Mouse (Mus musculus): ENCODE measurements around the gene Arfgef3.

The Arfgef3 gene

DNA sequence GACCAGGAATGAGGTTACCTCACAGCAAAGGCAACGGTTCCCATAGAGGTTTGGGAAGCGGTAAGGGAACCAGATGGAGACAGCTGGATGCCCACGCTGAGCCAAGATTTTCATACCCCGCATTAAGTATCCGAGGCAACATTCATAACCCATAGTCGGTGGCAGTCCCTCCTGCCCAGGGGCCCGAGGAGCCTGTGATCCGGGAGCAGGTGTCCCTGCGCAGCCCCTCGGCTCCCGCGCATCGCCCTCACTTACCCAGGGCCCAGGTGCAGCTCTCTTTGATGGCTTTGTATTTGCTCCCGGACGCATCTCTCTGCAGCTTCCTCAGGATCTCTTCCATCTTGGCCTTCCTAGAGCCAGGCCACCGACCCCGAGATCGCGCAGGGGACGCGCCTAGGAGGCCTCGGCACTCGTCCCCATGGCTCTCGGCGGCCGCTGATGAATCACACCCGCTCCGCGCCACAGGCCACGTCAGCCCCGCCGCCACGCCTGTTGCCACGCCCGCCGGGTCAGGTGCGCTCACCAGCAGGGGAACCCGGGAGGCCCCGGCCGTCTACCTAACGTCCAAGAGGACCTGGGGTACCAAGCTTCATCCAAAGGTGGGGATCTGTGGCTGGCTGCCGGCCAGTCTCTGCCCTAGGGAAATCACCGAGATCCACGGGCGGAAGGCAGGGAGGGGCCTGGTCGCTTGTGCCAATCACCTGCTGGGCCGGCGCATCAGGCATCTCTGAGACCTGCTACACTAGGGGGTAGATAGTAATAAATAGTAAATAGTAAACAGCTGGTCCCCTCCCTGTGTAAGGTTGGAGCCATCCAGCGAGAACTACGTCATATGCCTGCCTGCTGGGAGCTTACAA, at the start of gene Arfgef3:
Arfgef3 (minus strand) TSS at position 664 of the 857 bp plus-strand sequence.
- DNase-seq = peak; percentile 91

DNA sequence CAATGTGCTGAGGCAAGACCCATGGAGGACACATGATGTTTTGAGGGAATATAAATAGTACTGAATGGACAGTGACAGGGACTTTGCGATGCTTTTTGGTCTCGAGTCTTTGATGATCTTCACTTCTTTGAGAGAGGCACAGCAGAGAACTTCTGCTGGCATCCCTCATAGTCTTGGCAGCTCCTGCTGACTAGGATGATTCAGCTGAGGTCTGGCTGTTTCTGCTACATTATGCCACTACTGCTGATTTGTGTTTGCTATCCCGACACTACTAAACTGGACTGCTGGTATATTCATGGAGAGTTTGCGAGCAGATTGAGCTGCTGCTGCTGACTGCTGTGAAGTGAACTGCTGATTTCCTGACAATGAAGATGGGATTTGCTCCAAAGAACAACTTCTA, 46.3 kb upstream of the Arfgef3 start:
- DNase-seq = peak; percentile 8

DNA sequence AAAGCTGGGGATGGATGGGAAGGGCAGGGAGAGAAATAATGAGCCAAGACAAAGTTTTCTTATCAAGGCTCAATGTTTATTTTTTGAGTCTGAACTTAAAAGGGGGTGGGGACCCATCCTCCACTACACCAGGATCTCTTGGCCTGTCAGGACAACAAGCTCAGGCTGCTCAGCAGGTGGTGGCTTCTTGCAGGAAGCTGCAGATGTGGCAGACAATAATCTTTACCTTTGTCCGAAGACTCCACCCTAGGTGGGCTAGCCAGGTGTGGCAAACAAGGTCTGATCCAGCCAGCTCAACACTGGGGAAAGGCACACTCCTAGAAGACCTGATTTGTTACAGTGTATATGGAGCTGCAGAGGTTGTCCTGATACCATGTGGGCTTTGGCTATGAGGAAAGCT, 44.9 kb upstream of the Arfgef3 start:
- no peak for DNase-seq

DNA sequence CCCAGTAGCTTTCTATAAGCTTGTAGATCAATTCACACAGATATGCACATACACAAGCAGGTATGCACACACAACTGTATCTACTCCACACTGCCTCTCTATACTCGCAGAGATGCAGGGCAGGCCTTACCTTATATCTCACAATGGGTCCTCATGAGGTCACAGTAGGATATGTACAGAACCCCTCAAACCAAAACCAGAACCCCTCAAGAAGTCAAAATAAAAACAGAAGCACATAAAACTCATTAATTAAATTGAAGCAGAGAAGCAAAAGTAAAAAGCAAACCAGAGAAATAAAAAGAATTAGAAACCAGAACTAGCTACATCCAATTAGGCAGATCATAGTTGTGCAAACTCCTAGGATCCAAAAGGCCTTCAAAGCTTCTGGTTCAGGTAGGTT, 42.9 kb upstream of the Arfgef3 start, which contains the start of gene Gm4922:
Gm4922 (minus strand) TSS at position 101 of the 400 bp plus-strand sequence.
- DNase-seq = no peak

DNA sequence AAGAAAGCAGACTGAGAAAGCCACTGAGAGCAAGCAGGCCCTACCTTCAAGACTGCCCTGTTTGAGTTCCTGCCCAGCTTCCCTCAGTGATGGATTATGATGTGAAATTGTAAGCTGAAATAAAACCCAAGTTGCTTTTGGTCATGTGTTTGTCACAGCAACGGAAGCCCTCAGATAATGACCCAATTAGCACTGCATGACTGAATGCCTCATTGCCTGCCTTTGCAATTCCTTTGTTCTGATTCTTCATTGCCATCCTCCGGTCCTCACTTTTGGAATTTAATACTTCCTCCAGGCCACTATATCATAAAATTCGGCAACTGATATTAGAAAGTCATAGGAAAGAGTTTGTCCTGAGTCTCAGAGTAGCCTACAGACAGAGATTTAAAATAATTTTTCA, 33.8 kb upstream of the Arfgef3 start:
- no peak for DNase-seq

DNA sequence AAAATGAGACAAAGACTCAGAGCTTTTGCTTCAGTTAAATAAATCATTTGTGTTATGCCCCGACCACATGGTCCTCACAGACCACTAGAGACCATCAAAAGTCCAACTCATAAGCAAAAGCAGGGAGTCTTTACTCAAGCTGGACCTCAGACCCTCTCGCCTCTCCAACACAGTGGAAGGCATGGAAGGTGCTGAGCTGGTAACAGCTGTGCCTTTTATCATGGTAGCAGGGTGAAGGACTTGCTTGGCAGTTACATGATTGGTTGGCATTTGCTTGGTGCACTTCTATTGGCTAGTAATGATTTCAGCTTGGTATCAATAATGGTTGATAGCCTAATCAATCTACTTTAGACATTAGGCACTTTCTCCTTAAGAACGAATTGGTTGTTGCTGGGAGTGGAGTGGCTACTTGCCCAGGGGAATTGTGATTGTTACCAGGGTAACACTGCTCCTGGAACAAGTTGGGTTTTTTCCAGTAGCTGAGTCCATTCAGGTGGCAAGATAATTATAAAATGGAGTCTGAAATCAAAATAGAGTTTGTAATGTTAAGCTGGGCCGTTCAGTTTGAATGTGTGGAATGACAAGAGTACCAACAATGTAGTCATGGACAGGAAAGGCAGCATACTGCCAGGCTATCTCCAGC, 28.9 kb upstream of the Arfgef3 start:
- DNase-seq = no peak

DNA sequence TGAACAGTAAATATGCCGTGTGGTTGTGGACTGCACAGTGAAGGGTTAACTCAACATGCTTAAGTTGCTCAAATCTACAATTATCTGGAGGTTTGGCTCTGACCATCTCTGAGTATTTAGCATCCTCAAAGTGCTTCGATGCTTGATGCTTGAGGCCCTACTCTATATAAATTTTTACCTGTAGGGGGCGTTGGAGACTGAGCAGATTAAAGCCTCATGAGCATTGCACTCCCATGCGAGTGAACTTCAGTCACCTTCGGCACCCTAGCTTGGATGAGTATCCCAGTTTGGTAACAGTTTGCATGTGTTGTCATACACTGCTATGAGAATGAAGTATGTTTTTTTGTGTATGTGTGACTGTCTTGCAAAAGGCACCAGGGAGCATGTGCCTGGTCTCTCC, 26.2 kb upstream of the Arfgef3 start:
- DNase-seq = no peak

DNA sequence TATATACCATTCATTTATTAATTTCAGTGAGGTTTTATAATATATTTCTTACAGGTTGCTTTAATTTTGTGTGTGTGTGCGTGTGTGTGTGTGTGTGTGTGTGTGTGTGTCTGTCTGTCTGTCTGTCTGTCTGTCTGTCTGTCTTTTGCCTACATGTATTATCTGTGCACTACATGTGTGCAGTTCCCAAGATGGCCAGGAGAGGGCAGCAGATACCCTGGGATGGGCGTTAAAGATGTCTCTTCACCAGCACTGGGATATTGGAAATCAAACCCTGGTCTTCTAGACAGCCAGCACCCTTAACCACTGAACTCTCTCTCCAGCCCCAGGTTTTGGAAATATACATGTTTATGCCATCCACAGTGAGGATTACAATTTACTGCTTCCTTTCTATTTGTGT, 16.5 kb upstream of the Arfgef3 start:
- DNase-seq = no peak

DNA sequence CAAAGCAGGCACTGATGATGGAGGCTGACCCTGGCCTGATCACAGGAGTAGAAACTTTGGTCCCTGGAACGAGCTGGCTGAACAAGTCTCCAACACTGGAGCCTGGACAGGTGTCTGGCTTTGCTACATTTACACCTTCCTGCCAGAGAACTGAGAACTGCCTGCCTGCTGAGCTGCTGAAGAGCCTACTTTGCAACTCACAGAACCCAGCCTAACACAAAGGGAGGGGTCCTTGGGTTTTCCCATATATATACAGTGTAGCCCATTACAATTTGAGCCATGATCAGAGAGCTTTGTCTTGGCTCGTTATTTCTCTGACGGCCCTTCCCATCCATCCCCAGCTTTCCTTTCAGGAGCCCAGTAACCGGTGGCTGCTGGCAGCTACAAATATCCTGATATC, 6.3 kb upstream of the Arfgef3 start:
- DNase-seq = no peak

DNA sequence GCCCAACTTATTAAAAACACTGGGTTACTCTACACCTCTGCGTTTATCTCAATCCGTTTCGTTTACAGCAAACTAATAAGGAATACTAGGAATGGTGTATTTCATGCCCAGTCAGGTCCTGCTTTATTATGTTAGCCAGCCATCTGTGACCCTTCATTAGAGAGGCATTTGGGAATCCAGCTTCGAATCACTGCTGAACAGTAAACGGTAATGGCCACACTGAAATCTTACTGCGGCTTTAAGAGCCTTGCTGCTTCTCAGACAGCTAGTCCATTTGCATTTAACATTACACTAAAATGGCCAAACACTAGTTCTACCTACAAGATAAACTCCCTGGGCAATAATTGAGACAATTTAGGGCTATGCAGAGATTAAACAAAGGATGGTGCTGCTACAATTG, 1.7 kb downstream of the Arfgef3 start:
- DNase-seq = no peak

DNA sequence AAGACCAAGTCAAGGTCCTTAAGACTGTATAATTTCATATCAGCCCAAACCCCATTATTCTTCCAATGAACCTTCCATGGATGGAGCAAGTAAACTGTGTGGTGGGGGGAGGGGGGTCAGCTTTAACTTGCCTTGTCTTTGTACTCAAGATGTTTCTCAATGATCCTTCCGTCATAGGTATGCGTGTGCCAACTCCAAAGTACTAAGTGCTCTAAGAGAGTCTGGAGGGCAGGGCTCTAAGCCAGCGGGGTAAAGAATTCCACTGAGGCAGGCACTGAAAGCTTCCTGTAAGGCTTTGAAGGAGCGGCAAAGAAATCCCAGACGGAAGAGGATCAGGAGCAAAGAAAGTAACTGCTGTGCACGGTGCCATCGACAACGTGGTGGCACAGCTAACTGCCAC, 2.7 kb downstream of the Arfgef3 start:
- no peak for DNase-seq

DNA sequence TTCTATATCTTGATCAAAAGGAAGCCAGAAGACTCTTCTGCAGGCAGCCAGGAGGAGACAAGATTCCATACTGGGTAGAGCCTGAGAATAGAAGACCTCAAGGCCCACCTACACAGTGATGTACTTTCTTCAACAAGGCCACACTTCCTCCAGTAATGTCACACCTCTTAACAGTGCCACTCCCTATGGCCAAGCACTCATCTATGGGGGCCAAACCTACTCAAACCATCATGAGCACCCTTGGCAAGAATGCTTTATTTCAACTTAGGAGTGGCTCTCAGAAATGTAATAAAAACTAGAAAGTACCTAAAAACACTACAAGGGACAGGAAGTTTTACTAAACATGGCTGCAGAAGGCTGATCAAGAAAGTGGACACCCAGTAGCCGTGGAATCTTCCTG, 15.2 kb downstream of the Arfgef3 start:
- no peak for DNase-seq

DNA sequence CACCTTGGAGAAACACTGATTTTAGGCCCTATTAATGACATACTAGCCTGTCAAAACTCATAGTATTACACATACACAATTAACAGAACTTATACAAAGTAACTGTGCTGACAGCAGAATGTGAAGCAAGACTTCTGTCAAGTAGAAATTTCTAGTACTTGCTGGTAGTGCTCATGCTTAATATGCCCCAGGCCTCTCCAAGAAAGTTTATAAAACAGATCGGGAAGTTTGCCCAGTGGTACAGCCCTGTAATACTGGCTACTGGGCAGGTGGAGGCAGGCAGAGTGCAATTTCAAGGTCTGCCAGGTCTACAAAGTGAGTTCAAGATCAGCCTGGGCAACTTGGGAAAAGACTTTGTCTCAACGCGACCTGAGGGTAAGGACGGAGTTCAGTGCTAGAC, 32.3 kb downstream of the Arfgef3 start:
- no peak for DNase-seq

DNA sequence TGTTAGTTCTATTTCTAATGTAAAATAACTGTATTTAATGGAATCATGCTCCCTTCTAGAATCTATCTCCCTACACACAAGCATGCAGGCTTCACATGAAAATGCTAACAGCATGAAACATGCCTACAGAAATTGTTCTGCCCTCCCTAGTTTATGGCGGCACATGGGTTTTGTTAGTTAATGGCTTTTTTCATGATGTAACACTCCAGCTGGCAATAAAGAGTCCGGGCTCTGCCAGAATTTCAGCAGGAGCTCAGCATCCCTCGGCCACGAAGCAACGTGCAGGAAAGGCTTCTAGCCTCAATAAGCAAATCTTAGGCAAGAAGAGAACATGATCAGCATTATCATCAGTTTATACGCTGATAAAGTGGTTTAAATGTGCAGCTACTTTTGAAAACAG, 32.8 kb downstream of the Arfgef3 start:
- peak; percentile 23 for DNase-seq

DNA sequence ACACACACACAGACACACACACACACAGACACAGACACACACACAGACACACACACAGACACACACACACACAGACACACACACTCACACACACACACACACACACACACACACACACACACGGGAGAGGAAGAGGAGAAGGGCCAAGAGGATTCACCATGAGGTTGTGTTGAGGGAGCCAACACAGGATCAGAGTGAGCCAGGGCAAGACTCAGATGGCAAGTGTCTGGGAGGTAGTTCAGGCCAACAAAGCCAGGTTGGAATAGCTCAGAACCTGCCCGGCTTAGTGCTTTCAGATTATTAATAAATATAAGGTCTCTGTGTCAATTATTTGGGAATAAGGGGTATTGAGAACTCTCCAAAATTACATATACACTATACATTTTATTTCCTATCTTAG, 33.9 kb downstream of the Arfgef3 start:
- DNase-seq = no peak

DNA sequence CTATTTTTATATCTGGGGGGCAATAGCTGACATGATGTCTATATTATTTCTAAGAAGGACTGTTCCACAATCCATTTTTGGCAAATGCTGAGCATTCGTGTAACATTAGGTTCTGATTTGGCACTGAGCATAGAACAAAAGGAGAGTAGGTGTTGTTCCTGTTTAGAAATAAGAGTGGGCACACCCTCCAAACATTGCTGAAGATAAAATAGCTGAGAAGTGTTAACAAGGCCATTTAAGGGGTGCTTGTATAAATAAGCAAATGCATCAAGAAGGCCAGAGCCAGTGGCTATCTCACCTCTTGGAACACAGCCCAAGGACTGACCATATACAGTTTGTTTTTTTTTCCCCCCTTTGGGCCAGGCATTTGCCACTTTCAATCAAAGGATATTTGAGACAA, 35.1 kb downstream of the Arfgef3 start:
- DNase-seq = no peak

DNA sequence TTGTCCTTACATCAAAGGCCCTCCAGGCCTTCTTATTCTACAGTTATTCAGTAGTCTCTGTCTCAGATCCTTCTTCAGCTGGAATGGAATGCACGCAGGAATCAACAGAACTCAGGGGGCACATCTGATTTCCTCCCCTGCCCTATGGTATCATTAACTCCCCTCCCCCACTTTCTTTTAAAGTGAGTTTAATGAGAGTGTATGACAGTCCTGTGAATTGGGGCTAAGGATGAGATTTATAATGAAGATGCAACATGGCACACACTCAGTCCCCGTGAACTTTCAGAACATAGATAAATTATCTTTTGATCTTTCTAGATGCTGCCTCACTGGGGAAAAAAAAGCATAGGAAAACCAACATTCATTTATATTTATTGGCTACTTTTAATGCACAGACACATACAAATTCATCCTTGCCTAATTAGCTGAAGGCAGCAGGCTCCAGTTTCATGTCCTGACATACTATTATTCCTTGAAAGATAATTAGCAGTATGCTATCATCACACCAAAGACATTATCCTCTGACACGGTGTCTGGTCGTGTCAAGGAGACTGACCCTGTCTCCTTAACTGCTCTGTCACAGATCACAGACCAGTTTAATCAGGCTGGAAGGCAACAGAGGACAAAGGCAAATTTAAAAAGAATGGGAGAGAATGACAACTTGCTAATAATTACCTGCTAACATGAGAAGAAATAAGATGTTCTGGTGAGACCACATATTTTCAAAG, 39.2 kb downstream of the Arfgef3 start:
- DNase-seq = no peak

DNA sequence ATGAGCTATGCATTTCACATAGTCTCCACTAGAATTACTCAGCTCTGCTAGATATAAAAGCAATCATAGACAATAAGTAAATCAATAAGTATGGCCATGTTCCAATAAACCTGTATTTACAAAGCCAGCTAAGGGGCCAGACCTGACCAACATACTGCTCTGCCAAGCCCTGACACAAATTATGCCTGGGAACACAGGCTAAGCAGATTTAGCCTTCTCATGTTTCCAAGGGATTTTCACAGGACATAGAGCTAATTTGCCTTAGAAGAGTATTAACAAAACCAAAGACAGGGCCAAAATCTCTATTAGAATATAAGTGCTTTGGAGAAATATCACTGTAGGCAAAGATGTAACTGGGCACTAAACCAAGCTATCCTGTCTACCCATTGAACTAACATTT, 42.2 kb downstream of the Arfgef3 start:
- DNase-seq = no peak

DNA sequence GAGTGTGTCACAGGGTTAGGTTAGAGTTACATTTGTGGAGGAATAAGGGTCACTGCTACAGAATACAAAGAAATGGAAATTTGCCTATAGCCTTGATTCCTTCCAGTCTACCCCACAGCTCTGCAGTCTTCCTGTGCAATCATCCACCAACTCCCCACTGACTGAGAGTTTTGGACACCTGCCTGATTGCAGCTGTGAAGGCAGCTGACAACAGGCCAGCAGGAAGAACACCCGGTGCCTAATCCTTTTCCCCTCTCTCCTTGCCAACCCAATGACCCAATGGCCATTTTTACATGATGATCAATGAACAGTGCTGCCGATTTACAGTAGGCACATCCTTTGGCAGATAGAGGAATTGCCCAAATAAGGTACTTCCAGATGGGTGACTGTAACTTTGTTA, 43.6 kb downstream of the Arfgef3 start:
- no peak for DNase-seq

DNA sequence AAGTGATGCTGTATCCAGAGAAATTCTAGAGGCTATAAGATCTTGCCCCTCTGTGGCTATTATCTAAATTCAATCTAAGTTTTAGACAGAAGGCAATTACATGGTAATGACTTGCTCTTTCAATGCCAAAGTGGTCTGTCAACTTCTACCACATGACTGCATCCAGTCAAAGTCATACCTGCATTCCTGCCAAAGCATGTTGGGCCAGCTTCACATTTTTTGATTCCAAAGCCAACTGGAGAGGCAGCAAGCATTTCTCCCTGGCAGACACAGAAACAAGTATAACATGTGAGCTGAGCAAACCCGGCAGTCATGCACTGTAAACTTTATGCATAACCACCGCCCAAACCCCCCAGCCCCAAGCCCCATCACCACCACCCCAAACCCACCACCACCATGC, 44.6 kb downstream of the Arfgef3 start:
- DNase-seq = no peak

DNA sequence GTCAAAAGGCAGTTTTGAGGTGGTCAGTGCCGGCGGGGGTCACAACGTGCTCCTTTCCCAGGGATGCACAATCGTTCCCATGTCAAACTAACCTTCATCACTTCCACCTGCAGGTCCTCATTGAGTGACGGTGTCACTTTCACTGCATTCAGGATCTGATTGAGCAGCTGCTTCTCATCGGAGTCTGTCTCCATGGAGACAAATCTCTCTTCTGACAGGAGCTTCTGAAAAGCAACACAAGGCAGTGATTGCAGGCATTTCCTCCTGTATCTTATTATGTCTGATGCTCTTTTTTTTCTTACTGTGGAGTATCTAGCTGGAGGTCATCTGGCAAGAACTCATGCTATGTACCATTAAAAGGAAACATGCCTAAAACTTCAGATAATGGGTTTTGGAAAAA, 47.3 kb downstream of the Arfgef3 start:
- no peak for DNase-seq

DNA sequence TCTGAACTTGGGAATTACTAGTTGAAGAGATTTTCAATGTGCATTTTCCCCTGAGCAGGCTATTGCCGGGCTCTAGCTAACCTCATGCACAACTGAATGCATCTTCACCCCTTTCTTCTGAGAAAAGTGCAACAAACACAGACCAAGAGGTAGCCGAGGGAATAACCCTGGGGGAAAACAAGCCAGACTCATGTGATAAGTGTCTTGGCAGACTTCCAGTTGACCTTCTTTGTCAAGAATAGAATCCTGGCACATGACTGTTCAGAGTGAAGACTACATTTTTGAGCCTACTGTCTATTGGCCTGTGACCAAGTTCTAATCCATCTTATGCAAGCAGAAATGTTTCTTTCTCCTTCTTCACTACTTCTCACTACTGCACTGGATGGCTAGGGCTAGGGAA, 55.5 kb downstream of the Arfgef3 start:
- no peak for DNase-seq

DNA sequence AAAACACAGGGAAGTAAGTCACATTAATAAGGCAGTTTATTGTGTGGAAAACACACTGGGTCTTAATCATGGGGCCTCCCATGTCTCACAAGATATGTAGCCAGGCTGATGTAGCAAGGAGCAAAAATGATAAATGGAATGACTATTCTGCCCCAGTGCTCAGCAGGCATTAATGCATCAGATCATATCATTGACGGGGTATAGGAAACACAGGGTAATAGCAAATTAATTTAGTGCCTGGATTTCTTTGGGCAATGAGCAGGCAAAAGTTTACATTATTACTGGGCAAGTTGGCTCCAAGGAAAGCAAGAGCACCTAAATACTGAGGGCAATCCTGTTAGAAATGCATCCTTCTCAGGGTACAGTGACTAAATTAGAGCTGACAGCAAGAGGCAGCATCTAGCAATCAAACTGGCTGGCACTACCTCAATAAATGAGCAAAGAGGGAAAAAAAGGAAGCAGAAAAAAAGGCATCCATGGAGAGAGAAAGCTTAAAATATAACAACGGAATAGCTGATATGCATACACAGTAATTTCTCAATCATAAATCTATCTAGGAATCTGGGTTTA, 62.3 kb downstream of the Arfgef3 start:
- DNase-seq = no peak

Measured in right cerebral cortex, postnatal 25 days (tissue).